Mouse (Mus musculus) CH12.LX (cell line): Measurements from ENCODE around the gene Il6ra. TPM values are rescaled to one million over a fixed set of nuclear protein-coding genes. Genes with fewer than 3 reads are reported as not detected.
A peak's percentile ranks its signal among the peaks of the same experiment; 100 is the strongest.

Experiments used
- DNase-seq: peaks from one replicate; pipeline ENCODE4 v3.0.0-alpha.2; 2013; ENCODE audit errors: extremely low read depth
- H3K27ac ChIP-seq: 2 replicates; pipeline ENCODE4 v1.5.1; 2012; ENCODE audit warnings: low read depth, mild to moderate bottlenecking, control low read depth, moderate library complexity; ENCODE audit not compliant: insufficient read depth
- H3K27me3 ChIP-seq: replicated peaks from 2 replicates; pipeline ENCODE3; 2012; ENCODE audit warnings: inconsistent platforms
- H3K36me3 ChIP-seq, 2 experiments: replicated peaks in 1 of 2; 2 replicates each; pipeline versions ENCODE3 to v1.6.1; 2012; ENCODE audit warnings: inconsistent platforms in 1 of 2, low read length in 1 of 2, mild to moderate bottlenecking in 1 of 2, mixed read lengths in 1 of 2, moderate library complexity in 1 of 2; ENCODE audit not compliant: control insufficient read depth in 1 of 2, insufficient read depth in 1 of 2
- H3K4me1 ChIP-seq, 2 experiments: 2 replicates each; pipeline ENCODE4 v1.6.1; 2012; ENCODE audit warnings: inconsistent platforms in 1 of 2, moderate library complexity in 1 of 2; ENCODE audit not compliant: insufficient read depth in 2 of 2, control insufficient read depth in 1 of 2
- H3K4me2 ChIP-seq: 2 replicates; pipeline ENCODE4 v1.6.1; 2012; ENCODE audit warnings: low read depth, mild to moderate bottlenecking, control low read depth; ENCODE audit not compliant: poor library complexity, insufficient read depth, severe bottlenecking
- H3K4me3 ChIP-seq, 3 experiments: fragments of 150-350 bp in 1 of 3; sonication (generic) in 1 of 3; replicated peaks in 1 of 3; 2 replicates each; pipeline versions ENCODE3 to v1.5.1; 2011 to 2012; ENCODE audit warnings: low read depth in 2 of 3, low read length in 2 of 3, mild to moderate bottlenecking in 2 of 3, moderate library complexity in 2 of 3, control low read depth in 1 of 3, improper control_type of control experiment in 1 of 3, inconsistent platforms in 1 of 3, mixed read lengths in 1 of 3; ENCODE audit not compliant: poor library complexity in 1 of 3
- H3K79me2 ChIP-seq: replicated peaks from 2 replicates; pipeline ENCODE4 v1.6.1; 2012; ENCODE audit warnings: mild to moderate bottlenecking, moderate library complexity; ENCODE audit not compliant: control insufficient read depth, poor library complexity, insufficient read depth, severe bottlenecking; ENCODE audit errors: extremely low read depth
- H3K9ac ChIP-seq: 2 replicates; pipeline ENCODE4 v1.6.1; 2012; ENCODE audit warnings: low read depth, mild to moderate bottlenecking, control low read depth, moderate library complexity; ENCODE audit not compliant: insufficient read depth
- H3K9me3 ChIP-seq: replicated peaks from 2 replicates; pipeline ENCODE3; 2012; ENCODE audit warnings: low read length, inconsistent platforms, mixed read lengths
- CHD1 ChIP-seq: IDR thresholded peaks from 2 replicates; pipeline ENCODE4 v1.6.1; 2012; ENCODE audit warnings: low read depth, low read length, improper control_type of control experiment, inconsistent platforms
- CHD2 ChIP-seq: IDR thresholded peaks from 2 replicates; pipeline ENCODE4 v1.6.1; 2011; ENCODE audit warnings: low read length, improper control_type of control experiment
- CTCF ChIP-seq, 2 experiments: IDR thresholded peaks in 1 of 2; conservative IDR thresholded peaks in 1 of 2; 2 replicates each; pipeline ENCODE4 v1.5.1; 2011 to 2012; ENCODE audit warnings: low read depth in 2 of 2, low read length in 2 of 2, improper control_type of control experiment in 1 of 2, inconsistent platforms in 1 of 2, mild to moderate bottlenecking in 1 of 2, moderate library complexity in 1 of 2
- E2F4 ChIP-seq: IDR thresholded peaks from 2 replicates; pipeline ENCODE4 v1.6.1; 2011; ENCODE audit warnings: low read depth, low read length, improper control_type of control experiment; ENCODE audit not compliant: insufficient replicate concordance
- ELF1 ChIP-seq: IDR thresholded peaks from 2 replicates; pipeline ENCODE4 v1.6.1; 2014; ENCODE audit warnings: low read depth, mild to moderate bottlenecking, inconsistent platforms, low read length, improper control_type of control experiment
- GABPA ChIP-seq: IDR thresholded peaks from 2 replicates; pipeline ENCODE4 v1.6.1; 2012; ENCODE audit warnings: low read depth, low read length, improper control_type of control experiment, inconsistent platforms; ENCODE audit not compliant: insufficient replicate concordance
- HCFC1 ChIP-seq: IDR thresholded peaks from 2 replicates; pipeline ENCODE4 v1.6.1; 2012; ENCODE audit warnings: low read depth, mild to moderate bottlenecking, inconsistent platforms, low read length, improper control_type of control experiment
- JUND ChIP-seq: conservative IDR thresholded peaks from 2 replicates; pipeline ENCODE4 v1.6.1; 2011; ENCODE audit warnings: low read depth, low read length, improper control_type of control experiment
- KAT2A ChIP-seq: IDR thresholded peaks from 2 replicates; pipeline ENCODE4 v1.6.1; 2012; ENCODE audit warnings: low read length, improper control_type of control experiment, inconsistent platforms; ENCODE audit not compliant: insufficient replicate concordance
- MAFK ChIP-seq: IDR thresholded peaks from 2 replicates; pipeline ENCODE4 v1.6.1; 2011; ENCODE audit warnings: low read length, improper control_type of control experiment; ENCODE audit not compliant: insufficient replicate concordance
- MAZ ChIP-seq: IDR thresholded peaks from 2 replicates; pipeline ENCODE4 v1.6.1; 2012; ENCODE audit warnings: low read depth, mild to moderate bottlenecking, inconsistent platforms, low read length, improper control_type of control experiment, moderate library complexity
- MEF2A ChIP-seq: IDR thresholded peaks from 2 replicates; pipeline ENCODE4 v1.6.1; 2014; ENCODE audit warnings: low read depth, mild to moderate bottlenecking, inconsistent platforms, low read length, improper control_type of control experiment, borderline replicate concordance
- MYC ChIP-seq: IDR thresholded peaks from 2 replicates; pipeline ENCODE4 v1.6.1; 2011; ENCODE audit warnings: low read depth, mild to moderate bottlenecking, improper control_type of control experiment, low read length
- NELFE ChIP-seq: IDR thresholded peaks from 2 replicates; pipeline ENCODE4 v1.6.1; 2011; ENCODE audit warnings: low read depth, low read length, improper control_type of control experiment
- PAX5 ChIP-seq: IDR thresholded peaks from 2 replicates; pipeline ENCODE4 v1.6.1; 2012; ENCODE audit warnings: low read length, inconsistent platforms, mixed read lengths
- POLR2A ChIP-seq: IDR thresholded peaks from 2 replicates; pipeline ENCODE4 v1.6.1; 2011; ENCODE audit warnings: low read depth, mild to moderate bottlenecking, improper control_type of control experiment, low read length
- RAD21 ChIP-seq: IDR thresholded peaks from 2 replicates; pipeline ENCODE4 v1.6.1; 2011; ENCODE audit warnings: low read depth, mild to moderate bottlenecking, low read length, improper control_type of control experiment, moderate library complexity
- SIN3A ChIP-seq: IDR thresholded peaks from 2 replicates; pipeline ENCODE4 v1.6.1; 2012; ENCODE audit warnings: low read length, improper control_type of control experiment, inconsistent platforms
- SMC3 ChIP-seq: IDR thresholded peaks from 2 replicates; pipeline ENCODE4 v1.6.1; 2011; ENCODE audit warnings: low read depth, low read length, improper control_type of control experiment
- UBTF ChIP-seq: IDR thresholded peaks from 2 replicates; pipeline ENCODE4 v1.6.1; 2012; ENCODE audit warnings: low read depth, mild to moderate bottlenecking, inconsistent platforms, low read length, improper control_type of control experiment, moderate library complexity
- USF1 ChIP-seq: IDR thresholded peaks from 2 replicates; pipeline ENCODE4 v1.6.1; 2014; ENCODE audit warnings: low read depth, mild to moderate bottlenecking, inconsistent platforms, low read length, improper control_type of control experiment
- USF2 ChIP-seq: conservative IDR thresholded peaks from 2 replicates; pipeline ENCODE4 v1.6.1; 2011; ENCODE audit warnings: low read depth, low read length, improper control_type of control experiment
- ZMIZ1 ChIP-seq: IDR thresholded peaks from 2 replicates; pipeline ENCODE4 v1.6.1; 2012; ENCODE audit warnings: low read depth, mild to moderate bottlenecking, inconsistent platforms, low read length, improper control_type of control experiment
- dilution Hi-C: fragments of 300-500 bp; cut with MboI; formaldehyde crosslinking; loops from 2 replicates; pipeline ENCODE4 v1.14.3; 2020; ENCODE audit warnings: low sequenced_read_pairs; ENCODE audit not compliant: extremely low pct_unique_long_range_greater_than_20kb, extremely low pct_ligation_motif_present
- in situ Hi-C: fragments of 300-500 bp; cut with MboI; formaldehyde crosslinking; loops from 3 replicates; pipeline ENCODE4 v1.14.3; 2019; ENCODE audit warnings: low sequenced_read_pairs, low pct_ligation_motif_present, low pct_unique_long_range_greater_than_20kb, mixed read lengths
- polyA plus RNA-seq: library from polyadenylated mRNA; unstranded; fragments of >175 nt; gene quantifications from 2 replicates; pipeline ENCODE4 v1.2.1, GENCODE M21; 2012; ENCODE audit warnings: low read depth; ENCODE audit not compliant: insufficient read length
- total RNA-seq, 2 experiments: library from RNA; depleted of rRNA; stranded (reverse); fragments of 300-350 nt in 1 of 2; fragments of >200 nt in 1 of 2; gene quantifications; 2 replicates each; pipeline ENCODE4 v1.2.3; 2012 to 2014

Gene Il6ra
- total and polyA plus RNA-seq, 3 experiments: 1.4 to 4.8 (median 1.6) TPM

GRCm38 (mm10) chr3:89948021-89948420 is 35.0 kb upstream of the Il6ra start:
- dilution Hi-C loops: no loop called here
- H3K36me3 ChIP-seq: peaks cover 85 to 98% of the 10 kb centered on the region in 2 experiments

GRCm38 (mm10) chr3:89945026-89945425 is 32.0 kb upstream of the Il6ra start:
- no peak for DNase-seq

More at GRCm38 (mm10) chr3:89948021-89948420, 35.0 kb upstream of the Il6ra start:
- no peak for DNase-seq
- TF ChIP-seq NELFE: no peak
- TF ChIP-seq SMC3: peak; percentile 41
- peak; percentile 16 for TF ChIP-seq RAD21
- no peak for TF ChIP-seq KAT2A
- no peak for TF ChIP-seq USF2
- TF ChIP-seq ZMIZ1: no peak
- TF ChIP-seq PAX5: no peak
- TF ChIP-seq CTCF (conservative IDR thresholded peaks at IDR 0.05 in 1 of 2, IDR thresholded peaks at IDR 0.05 in 1 of 2; ENCODE audit: low read depth in 2 of 2, low read length in 2 of 2): peak in 1 of 2 experiments; percentile 37; a peak in 2 of 4 replicates
- Histone ChIP-seq H3K27ac (no peak overlapping the region), H3K4me3 (no peak overlapping the region), H3K9ac (no peak overlapping the region), H3K4me1 (no peaks in the 10 kb centered on the region), H3K79me2 (no peaks in the 10 kb centered on the region), H3K4me2 (no peak overlapping the region), H3K27me3 (no peaks in the 10 kb centered on the region), H3K9me3 (no peaks in the 10 kb centered on the region)
- in situ Hi-C loops: no loop called here

GRCm38 (mm10) chr3:89942894-89943293 is 29.9 kb upstream of the Il6ra start:
- Histone ChIP-seq H3K27ac (no peak overlapping the region), H3K79me2 (no peaks in the 10 kb centered on the region), H3K27me3 (no peaks in the 10 kb centered on the region), H3K4me3 (no peak overlapping the region), H3K9ac (no peak overlapping the region), H3K4me1 (no peaks in the 10 kb centered on the region), H3K36me3 (peaks cover 78 to 95% of the 10 kb centered on the region in 2 experiments), H3K4me2 (no peak overlapping the region), H3K9me3 (no peaks in the 10 kb centered on the region)
- in situ Hi-C loops (no loop called here), dilution Hi-C loops (no loop called here)
- DNase-seq: no peak
- TF ChIP-seq SIN3A (no peak), MYC (no peak), ELF1 (no peak), USF2 (no peak), JUND (no peak), NELFE (no peak), POLR2A (no peak), MAFK (no peak), MEF2A (no peak), CHD1 (no peak), E2F4 (no peak), CHD2 (no peak), HCFC1 (no peak), GABPA (no peak), MAZ (no peak), UBTF (no peak)

More at GRCm38 (mm10) chr3:89945026-89945425, 32.0 kb upstream of the Il6ra start:
- TF ChIP-seq USF1 (no peak), CTCF (conservative IDR thresholded peaks at IDR 0.05 in 1 of 2, IDR thresholded peaks at IDR 0.05 in 1 of 2; ENCODE audit: low read depth in 2 of 2, low read length in 2 of 2) (peak; percentile 5 to 30; a peak in 1 of 4 replicates)
- Histone ChIP-seq H3K9me3 (no peaks in the 10 kb centered on the region), H3K4me1 (no peaks in the 10 kb centered on the region), H3K27ac (no peak overlapping the region), H3K36me3 (peaks cover 86 to 100% of the 10 kb centered on the region in 2 experiments), H3K9ac (no peak overlapping the region), H3K4me2 (no peak overlapping the region), H3K27me3 (no peaks in the 10 kb centered on the region), H3K79me2 (no peaks in the 10 kb centered on the region), H3K4me3 (no peak overlapping the region)
- dilution Hi-C loops: no loop called here
- in situ Hi-C loops: no loop called here
